Mouse (Mus musculus) hindbrain, embryonic 16.5 days (tissue): Measurements from ENCODE around the gene P3h3. TPM values are rescaled to one million over a fixed set of nuclear protein-coding genes. Genes with fewer than 3 reads are reported as not detected.

Source experiments
- ATAC-seq: fragments of 200-750 bp; cut with Nextera tagmentation; 2 replicates; pipeline ENCODE4 v1.8.0; 2017; ENCODE audit warnings: moderate TSS enrichment, moderate library complexity
- H3K27ac ChIP-seq: fragments of 300-500 bp; sonication (generic); 2 replicates; pipeline ENCODE4 v1.5.1; 2014; ENCODE audit warnings: low read depth, mild to moderate bottlenecking, control low read depth, low read length, moderate library complexity
- H3K27me3 ChIP-seq: fragments of 300-500 bp; sonication (generic); replicated peaks from 2 replicates; pipeline ENCODE4 v1.6.1; 2014; ENCODE audit warnings: low read length; ENCODE audit not compliant: control insufficient read depth, insufficient read depth
- H3K36me3 ChIP-seq: fragments of 300-500 bp; sonication (generic); 2 replicates; pipeline ENCODE4 v1.6.1; 2014; ENCODE audit warnings: mild to moderate bottlenecking, low read length, moderate library complexity, mixed read lengths; ENCODE audit not compliant: control insufficient read depth, insufficient read depth
- H3K4me1 ChIP-seq: fragments of 300-500 bp; sonication (generic); 2 replicates; pipeline ENCODE4 v1.6.1; 2014; ENCODE audit warnings: low read depth, low read length; ENCODE audit not compliant: control insufficient read depth, insufficient read depth
- H3K4me2 ChIP-seq: fragments of 300-500 bp; sonication (generic); 2 replicates; pipeline ENCODE4 v1.6.1; 2014; ENCODE audit warnings: mild to moderate bottlenecking, low read length, control low read depth, moderate library complexity
- H3K4me3 ChIP-seq: fragments of 300-500 bp; sonication (generic); 2 replicates; pipeline ENCODE4 v1.5.1; 2014; ENCODE audit warnings: mild to moderate bottlenecking, low read length, control low read depth, moderate library complexity
- H3K9ac ChIP-seq: fragments of 300-500 bp; sonication (generic); 2 replicates; pipeline ENCODE4 v1.6.1; 2014; ENCODE audit warnings: low read depth, mild to moderate bottlenecking, control low read depth, low read length, moderate library complexity
- H3K9me3 ChIP-seq: fragments of 300-500 bp; sonication (generic); 2 replicates; pipeline ENCODE4 v1.6.1; 2014; ENCODE audit warnings: mild to moderate bottlenecking, low read length, moderate library complexity; ENCODE audit not compliant: control insufficient read depth
- WGBS: fragments of 180-500 bp; shearing (Covaris S2); extraction: QIAGEN DNeasy Blood & Tissue Kit; methylation state at CpG from one replicate; pipeline ENCODE4 v1.1.7; 2014; 5-methylcytosine and 5-hydroxymethylcytosine counted together
- polyA plus RNA-seq: library from polyadenylated mRNA; unstranded; fragments of >200 nt; fragmentation: Nextera tagmentation; extraction: Ambion mirVana; gene quantifications from 2 replicates; pipeline ENCODE4 v1.2.1, GENCODE M21; 2015

Gene P3h3
- polyA plus RNA-seq, 1 experiment from 2014 or later, result 7.5 TPM

DNA sequence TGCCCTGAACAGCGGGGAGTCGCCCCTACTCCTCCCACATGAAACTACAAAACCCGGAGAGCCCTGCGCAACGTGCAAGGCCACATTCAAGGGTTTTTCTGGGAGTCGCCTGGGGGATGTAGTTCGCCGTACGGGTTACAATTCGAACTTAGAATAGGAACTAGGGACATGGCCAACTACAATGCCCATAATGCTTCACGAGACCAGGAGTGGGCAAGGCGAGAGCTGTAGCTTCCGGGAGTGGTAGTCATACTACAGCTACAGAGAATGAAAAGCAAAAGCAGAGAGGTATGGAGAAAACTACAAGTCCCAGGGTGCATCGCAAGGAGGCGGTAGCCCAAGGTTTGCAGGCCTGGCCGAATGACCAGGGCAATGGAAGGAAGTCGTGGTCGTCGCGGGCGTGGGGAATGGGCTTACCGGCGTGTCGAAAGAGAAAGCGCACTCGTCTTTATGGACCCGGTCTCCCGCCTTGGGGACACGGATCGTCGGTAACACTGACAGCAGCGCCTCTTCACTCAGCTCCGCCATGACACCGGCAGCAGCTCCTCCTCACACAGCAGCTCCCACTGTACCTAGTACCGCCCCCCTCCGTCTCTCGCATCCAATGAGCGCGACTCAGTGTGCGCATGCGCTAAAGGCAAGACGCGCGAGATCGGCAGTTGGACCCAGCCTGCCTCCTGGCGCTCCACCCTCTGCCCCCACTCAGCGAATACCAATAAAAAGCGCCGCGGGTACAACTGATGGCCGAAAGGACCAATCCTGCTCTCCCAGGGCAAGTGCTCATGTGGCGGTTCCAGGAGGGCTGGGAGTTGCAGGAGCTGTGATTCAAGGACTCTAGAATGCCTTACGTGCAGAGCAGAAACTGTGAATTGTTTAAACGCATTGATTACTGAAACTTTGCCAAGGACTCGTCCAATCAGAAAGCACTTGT is 28.4 kb downstream of the P3h3 start, which contains the start of the genes Usp5 and Cdca3:
Usp5 (minus strand) TSS at position 617 of the 931 bp plus-strand sequence.
Cdca3 (plus strand) TSS at position 680 of the 931 bp plus-strand sequence.
- WGBS, result under 1% methylated on average over 55 of the region's 55 CpGs
- H3K4me2 ChIP-seq, result peak within 1 kb of the TSS; percentile 69
- peaks cover 13% of the 10 kb centered on the region for H3K36me3 ChIP-seq
- H3K9ac ChIP-seq, result peak within 1 kb of the TSS; percentile 79
- peak within 1 kb of the TSS; percentile 74 for H3K4me3 ChIP-seq
- H3K27ac ChIP-seq, result peak within 1 kb of the TSS; percentile 93
- H3K4me1 ChIP-seq, result peaks cover 14% of the 10 kb centered on the region
- peak; percentile 96 for ATAC-seq
- H3K27me3 ChIP-seq, result no peaks in the 10 kb centered on the region
- H3K9me3 ChIP-seq, result no peaks in the 10 kb centered on the region

DNA sequence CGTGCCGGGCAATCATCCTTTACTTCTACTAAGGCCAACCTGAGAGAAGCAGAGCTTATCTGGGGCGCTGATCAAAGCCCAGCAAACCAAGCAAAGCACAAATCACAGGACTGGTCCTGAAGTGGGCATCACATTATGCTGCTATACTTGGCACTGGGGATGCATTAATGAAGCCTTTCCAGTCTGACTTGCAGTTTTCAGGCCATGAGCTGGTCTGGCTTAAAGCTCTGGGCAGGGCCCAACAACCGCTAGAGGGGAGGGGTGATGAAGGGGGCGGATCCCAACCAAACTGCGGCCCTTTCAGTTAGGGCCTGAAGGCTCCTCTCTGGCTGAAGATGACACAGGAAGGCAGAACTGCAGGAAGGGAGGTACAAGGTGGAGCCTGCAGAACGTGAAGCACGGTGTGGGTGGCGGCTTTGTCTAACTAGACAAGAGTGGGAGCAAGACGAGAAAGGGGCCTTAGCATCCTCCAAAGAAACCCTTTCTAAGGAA is 29.4 kb downstream of the P3h3 start:
- peaks cover 14% of the 10 kb centered on the region for H3K4me1 ChIP-seq
- peak overlapping the region; percentile 69 for H3K4me2 ChIP-seq
- 28% methylated on average over 10 of the region's 10 CpGs for WGBS
- no peaks in the 10 kb centered on the region for H3K27me3 ChIP-seq
- H3K9ac ChIP-seq, result peak overlapping the region; percentile 55
- H3K36me3 ChIP-seq, result peaks cover 21% of the 10 kb centered on the region
- no peaks in the 10 kb centered on the region for H3K9me3 ChIP-seq
- H3K27ac ChIP-seq, result peak overlapping the region; percentile 57
- H3K4me3 ChIP-seq, result peak overlapping the region; percentile 74
- ATAC-seq, result no peak

DNA sequence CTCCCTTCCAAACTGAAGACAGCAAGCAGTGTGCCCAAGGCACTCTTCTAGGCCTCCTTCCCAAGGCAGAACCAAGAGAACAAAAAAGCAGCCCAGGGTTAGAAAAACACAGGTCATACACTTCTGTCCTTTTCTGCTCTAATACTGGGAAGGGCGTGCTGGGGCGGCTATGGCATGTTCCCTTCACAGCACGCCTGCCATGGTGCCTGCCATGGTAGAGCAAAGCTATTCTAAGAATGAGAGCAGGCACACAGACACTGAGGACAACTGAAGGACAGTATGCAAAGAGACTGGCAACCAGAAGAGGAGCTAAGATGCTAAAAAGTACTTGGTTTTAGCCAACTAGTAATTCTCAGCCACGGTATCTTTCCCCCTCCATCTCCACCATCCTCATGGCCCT is 35.5 kb downstream of the P3h3 start:
- Histone ChIP-seq H3K4me3 (no peak overlapping the region), H3K9ac (no peak overlapping the region), H3K27ac (no peak overlapping the region), H3K27me3 (no peaks in the 10 kb centered on the region), H3K36me3 (peaks cover 69% of the 10 kb centered on the region), H3K9me3 (no peaks in the 10 kb centered on the region), H3K4me1 (no peaks in the 10 kb centered on the region), H3K4me2 (no peak overlapping the region)
- 94% methylated on average over 4 of the region's 4 CpGs for WGBS
- ATAC-seq, result no peak

DNA sequence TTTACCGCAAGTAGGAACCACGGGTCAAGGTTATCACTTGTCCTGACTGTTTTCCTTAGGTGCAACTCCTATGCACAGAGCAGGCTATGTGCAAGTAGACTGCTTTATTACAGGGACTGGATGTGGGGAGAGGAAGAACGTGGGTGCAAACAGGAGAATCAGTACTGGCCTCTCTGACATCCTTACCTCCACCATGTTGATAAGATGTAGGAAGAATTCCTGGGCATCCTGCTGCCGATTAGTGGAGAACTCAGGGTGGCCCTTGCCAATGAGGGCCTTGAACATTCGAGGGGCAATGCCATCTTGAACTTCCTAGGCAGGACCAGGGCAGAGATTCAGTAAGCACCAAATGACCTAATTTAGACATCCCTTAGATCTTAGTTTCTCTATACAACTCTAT is 36.7 kb downstream of the P3h3 start:
- Histone ChIP-seq H3K4me1 (no peaks in the 10 kb centered on the region), H3K9me3 (no peaks in the 10 kb centered on the region), H3K27me3 (no peaks in the 10 kb centered on the region), H3K4me2 (no peak overlapping the region), H3K36me3 (peaks cover 75% of the 10 kb centered on the region), H3K4me3 (no peak overlapping the region), H3K27ac (no peak overlapping the region), H3K9ac (no peak overlapping the region)
- WGBS, result 97% methylated on average over 5 of the region's 5 CpGs
- ATAC-seq, result no peak

DNA sequence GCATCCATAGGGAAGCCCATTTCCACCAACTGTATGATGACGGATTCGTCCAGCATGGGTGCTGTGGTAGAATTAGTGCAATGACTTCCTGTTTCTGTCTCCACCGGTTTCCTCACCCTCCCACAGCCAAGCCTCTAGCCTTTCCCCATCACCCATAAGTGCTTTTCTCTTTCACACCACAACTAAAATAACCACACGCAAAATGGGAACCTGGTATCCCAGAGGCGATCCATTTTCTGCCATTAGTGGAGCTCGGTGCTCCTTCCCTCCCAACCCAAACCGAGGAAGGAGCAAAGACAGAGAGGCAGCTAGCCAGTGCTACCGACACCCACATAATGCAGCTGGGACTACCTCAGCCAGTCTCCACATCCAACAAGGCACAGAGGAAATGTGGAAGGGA is 39.6 kb downstream of the P3h3 start:
- no peak overlapping the region for H3K4me2 ChIP-seq
- 91% methylated on average over 8 of the region's 8 CpGs for WGBS
- no peak overlapping the region for H3K4me3 ChIP-seq

DNA sequence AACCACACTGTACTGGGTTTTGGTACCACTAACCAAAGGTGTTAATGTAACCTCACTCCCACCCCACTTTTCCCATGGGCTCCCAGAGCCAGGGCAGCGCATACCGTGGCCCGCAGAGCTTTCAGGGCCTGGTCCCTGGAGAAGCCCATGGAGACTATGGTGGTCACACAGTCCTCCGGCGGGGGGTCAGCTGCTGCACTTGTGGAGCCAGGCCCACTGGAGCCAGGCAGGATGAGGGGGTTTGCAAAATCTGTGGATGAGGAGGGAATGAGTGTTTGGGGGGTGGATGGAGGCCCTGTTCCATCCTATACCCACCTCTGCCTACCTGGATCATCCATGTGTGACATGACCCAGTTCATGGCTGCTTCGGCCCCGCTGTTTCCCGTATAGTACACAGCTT is 40.0 kb downstream of the P3h3 start:
- no peak overlapping the region for H3K4me3 ChIP-seq
- H3K9ac ChIP-seq, result no peak overlapping the region
- peaks cover 51% of the 10 kb centered on the region for H3K36me3 ChIP-seq
- no peak overlapping the region for H3K4me2 ChIP-seq
- WGBS, result 95% methylated on average over 8 of the region's 8 CpGs
- no peak overlapping the region for H3K27ac ChIP-seq
- peaks cover 11% of the 10 kb centered on the region for H3K4me1 ChIP-seq
- no peaks in the 10 kb centered on the region for H3K27me3 ChIP-seq
- no peak for ATAC-seq
- H3K9me3 ChIP-seq, result no peaks in the 10 kb centered on the region

More for the DNA sequence above, 39.6 kb downstream of the P3h3 start:
- H3K27me3 ChIP-seq, result no peaks in the 10 kb centered on the region
- H3K4me1 ChIP-seq, result peaks cover 7% of the 10 kb centered on the region
- no peaks in the 10 kb centered on the region for H3K9me3 ChIP-seq
- H3K9ac ChIP-seq, result no peak overlapping the region
- H3K27ac ChIP-seq, result no peak overlapping the region
- peaks cover 55% of the 10 kb centered on the region for H3K36me3 ChIP-seq
- no peak for ATAC-seq

DNA sequence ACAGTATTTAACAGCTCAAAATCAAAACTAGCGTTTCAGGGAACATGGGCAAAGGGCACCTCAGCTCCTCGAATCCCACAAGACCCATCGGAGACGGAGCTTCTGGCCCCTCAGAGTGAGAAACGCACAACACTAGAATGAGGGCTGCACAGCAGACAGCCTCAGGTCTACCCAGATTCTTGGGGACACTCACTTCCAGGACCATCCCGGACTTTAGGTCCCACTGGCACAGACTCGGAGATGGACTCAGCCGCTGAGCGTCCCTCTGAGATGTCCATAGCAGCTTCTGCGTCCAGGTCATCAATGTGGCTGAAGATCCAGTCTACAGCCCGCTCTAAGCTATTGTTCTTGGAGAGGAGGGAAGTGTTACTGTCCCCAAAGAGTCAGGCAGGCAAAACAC is 40.4 kb downstream of the P3h3 start:
- Histone ChIP-seq H3K9ac (no peak overlapping the region), H3K4me2 (no peak overlapping the region), H3K4me3 (no peak overlapping the region), H3K27me3 (no peaks in the 10 kb centered on the region), H3K27ac (no peak overlapping the region), H3K9me3 (no peaks in the 10 kb centered on the region), H3K4me1 (peaks cover 16% of the 10 kb centered on the region), H3K36me3 (peaks cover 47% of the 10 kb centered on the region)
- 95% methylated on average over 11 of the region's 11 CpGs for WGBS
- ATAC-seq, result no peak

DNA sequence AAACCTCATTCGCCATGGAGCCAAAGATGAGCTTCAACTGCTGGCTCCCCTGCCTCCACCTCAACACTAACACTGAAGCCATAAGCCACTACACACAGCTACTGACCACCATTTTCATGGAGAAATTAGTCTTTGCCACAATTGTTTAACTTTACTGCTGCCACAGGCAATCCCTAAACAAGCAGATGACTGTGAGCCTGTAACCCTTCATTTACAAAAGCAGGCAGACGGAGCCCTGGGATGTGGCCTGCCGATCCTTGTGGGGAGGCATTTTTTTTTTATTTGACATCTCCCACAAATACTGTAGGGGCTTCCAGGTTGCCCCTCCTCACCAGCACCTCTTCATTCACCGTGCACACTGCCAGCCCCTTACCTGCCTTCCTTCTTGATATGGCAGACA is 40.9 kb downstream of the P3h3 start:
- Histone ChIP-seq H3K27me3 (no peaks in the 10 kb centered on the region), H3K9ac (no peak overlapping the region), H3K4me1 (peaks cover 19% of the 10 kb centered on the region), H3K9me3 (no peaks in the 10 kb centered on the region), H3K4me3 (no peak overlapping the region), H3K27ac (no peak overlapping the region), H3K4me2 (no peak overlapping the region), H3K36me3 (peaks cover 47% of the 10 kb centered on the region)
- no peak for ATAC-seq
- WGBS, result 90% methylated on average over 4 of the region's 4 CpGs
